Mouse (Mus musculus): ENCODE results near the gene Zfp553. TPM values are rescaled to one million over a fixed set of nuclear protein-coding genes. Genes with fewer than 3 reads are reported as not detected.

Gene Zfp553
- polyA plus RNA-seq, 1 experiment from 2014 or later, result 7.4 TPM

GRCm38 (mm10) chr7:127225147-127225995 is 7.5 kb upstream of the Zfp553 start:
- ATAC-seq, result 0 out of 2 replicates have a peak, but pooled peaks have one; percentile 22
- Histone ChIP-seq H3K4me1 (replicated peaks; ENCODE audit: control insufficient read depth, insufficient read depth, low read length) (no peaks in the 10 kb centered on the region), H3K27me3 (replicated peaks; ENCODE audit: control insufficient read depth, insufficient read depth, low read length) (no peaks in the 10 kb centered on the region), H3K9ac (ENCODE audit: low read depth, low read length) (no peak overlapping the region), H3K4me3 (ENCODE audit: low read depth, low read length) (no peak overlapping the region), H3K27ac (ENCODE audit: low read depth, low read length) (no peak overlapping the region), H3K4me2 (replicated peaks; ENCODE audit: low read depth) (0 out of 2 replicates have a peak overlapping the region, but pooled peaks have one; percentile 6), H3K36me3 (ENCODE audit: control insufficient read depth, insufficient read depth) (no peaks in the 10 kb centered on the region), H3K9me3 (ENCODE audit: control insufficient read depth) (no peaks in the 10 kb centered on the region)
- TF ChIP-seq CTCF (IDR thresholded peaks at IDR 0.05; ENCODE audit: low read depth), result no peak
- WGBS, result 58% methylated on average over 11 of the region's 11 CpGs

GRCm38 (mm10) chr7:127228615-127229303 is 4.1 kb upstream of the Zfp553 start:
- ATAC-seq, result no peak
- H3K4me3 ChIP-seq (ENCODE audit: low read depth, low read length), result no peak overlapping the region
- H3K36me3 ChIP-seq (ENCODE audit: control insufficient read depth, insufficient read depth), result no peaks in the 10 kb centered on the region
- TF ChIP-seq CTCF (IDR thresholded peaks at IDR 0.05; ENCODE audit: low read depth), result peak; percentile 90
- H3K27ac ChIP-seq (ENCODE audit: low read depth, low read length), result no peak overlapping the region
- no peaks in the 10 kb centered on the region for H3K27me3 ChIP-seq (replicated peaks; ENCODE audit: control insufficient read depth, insufficient read depth, low read length)
- no peak overlapping the region for H3K4me2 ChIP-seq (replicated peaks; ENCODE audit: low read depth)
- H3K9me3 ChIP-seq (ENCODE audit: control insufficient read depth), result no peaks in the 10 kb centered on the region
- 0 out of 2 replicates have a peak, but pooled peaks cover 5% of the 10 kb centered on the region for H3K4me1 ChIP-seq (replicated peaks; ENCODE audit: control insufficient read depth, insufficient read depth, low read length)
- WGBS, result 57% methylated on average over 4 of the region's 4 CpGs
- H3K9ac ChIP-seq (ENCODE audit: low read depth, low read length), result no peak overlapping the region

GRCm38 (mm10) chr7:127231376-127231775 is 1.5 kb upstream of the Zfp553 start:
- no peak overlapping the region for H3K27ac ChIP-seq (ENCODE audit: low read depth, low read length)
- 0 out of 2 replicates have a peak, but pooled peaks have one; percentile 12 for ATAC-seq
- 24% methylated on average over 3 of the region's 3 CpGs for WGBS

GRCm38 (mm10) chr7:127231826-127232621 is 837 bp upstream of the Zfp553 start:
- TF ChIP-seq CTCF (IDR thresholded peaks at IDR 0.05; ENCODE audit: low read depth), result no peak
- H3K36me3 ChIP-seq (ENCODE audit: control insufficient read depth, insufficient read depth), result peaks cover 19% of the 10 kb centered on the region
- 3% methylated on average over 20 of the region's 20 CpGs for WGBS
- H3K4me2 ChIP-seq (replicated peaks; ENCODE audit: low read depth), result peak overlapping the region; percentile 86
- 0 out of 2 replicates have a peak, but pooled peaks cover 5% of the 10 kb centered on the region for H3K4me1 ChIP-seq (replicated peaks; ENCODE audit: control insufficient read depth, insufficient read depth, low read length)
- peak overlapping the region; percentile 91 for H3K27ac ChIP-seq (ENCODE audit: low read depth, low read length)
- peak overlapping the region; percentile 97 for H3K4me3 ChIP-seq (ENCODE audit: low read depth, low read length)
- H3K27me3 ChIP-seq (replicated peaks; ENCODE audit: control insufficient read depth, insufficient read depth, low read length), result no peaks in the 10 kb centered on the region
- peak overlapping the region; percentile 79 for H3K9ac ChIP-seq (ENCODE audit: low read depth, low read length)
- no peaks in the 10 kb centered on the region for H3K9me3 ChIP-seq (ENCODE audit: control insufficient read depth)
- ATAC-seq, result no peak

More at GRCm38 (mm10) chr7:127231376-127231775, 1.5 kb upstream of the Zfp553 start:
- Histone ChIP-seq H3K36me3 (ENCODE audit: control insufficient read depth, insufficient read depth) (peaks cover 13% of the 10 kb centered on the region), H3K27me3 (replicated peaks; ENCODE audit: control insufficient read depth, insufficient read depth, low read length) (no peaks in the 10 kb centered on the region), H3K9me3 (ENCODE audit: control insufficient read depth) (no peaks in the 10 kb centered on the region), H3K4me2 (replicated peaks; ENCODE audit: low read depth) (peak overlapping the region; percentile 86), H3K4me3 (ENCODE audit: low read depth, low read length) (peak overlapping the region; percentile 97; the same call in 1 of the 2 replicates), H3K4me1 (replicated peaks; ENCODE audit: control insufficient read depth, insufficient read depth, low read length) (0 out of 2 replicates have a peak, but pooled peaks cover 5% of the 10 kb centered on the region), H3K9ac (ENCODE audit: low read depth, low read length) (no peak overlapping the region)
- no peak for TF ChIP-seq CTCF (IDR thresholded peaks at IDR 0.05; ENCODE audit: low read depth)

- no peak; the same call in 1 of the 2 replicates for TF ChIP-seq CTCF (IDR thresholded peaks at IDR 0.05; ENCODE audit: low read depth)
Measured at GRCm38 (mm10) chr7:127233368-127233749, 498 bp downstream of the Zfp553 start.

More at GRCm38 (mm10) chr7:127233368-127233749, 498 bp downstream of the Zfp553 start:
- Histone ChIP-seq H3K9ac (ENCODE audit: low read depth, low read length) (peak overlapping the region; percentile 79), H3K9me3 (ENCODE audit: control insufficient read depth) (no peaks in the 10 kb centered on the region), H3K27me3 (replicated peaks; ENCODE audit: control insufficient read depth, insufficient read depth, low read length) (no peaks in the 10 kb centered on the region), H3K4me1 (replicated peaks; ENCODE audit: control insufficient read depth, insufficient read depth, low read length) (0 out of 2 replicates have a peak, but pooled peaks cover 5% of the 10 kb centered on the region), H3K4me2 (replicated peaks; ENCODE audit: low read depth) (peak overlapping the region; percentile 86), H3K36me3 (ENCODE audit: control insufficient read depth, insufficient read depth) (peaks cover 28% of the 10 kb centered on the region), H3K4me3 (ENCODE audit: low read depth, low read length) (peak overlapping the region; percentile 97), H3K27ac (ENCODE audit: low read depth, low read length) (peak overlapping the region; percentile 91)
- ATAC-seq, result peak; percentile 12
- WGBS, result 0% methylated on average over 25 of the region's 27 CpGs

Data from intestine, postnatal 0 days (tissue).